Mouse (Mus musculus) liver, postnatal 0 days (tissue): Measurements from ENCODE around the gene Rad54l.

Experiments used
- CTCF ChIP-seq: sonication (generic); IDR thresholded peaks from 2 replicates; pipeline ENCODE4 v1.5.1; 2016; ENCODE audit warnings: antibody characterized with exemption, low read depth
- EP300 ChIP-seq: IDR thresholded peaks from 2 replicates; pipeline ENCODE4 v1.6.1; 2016; ENCODE audit warnings: antibody characterized with exemption, low read depth, mild to moderate bottlenecking

GRCm38 (mm10) chr4:116164759-116165554, 41.5 kb upstream of the Rad54l start:
- TF ChIP-seq CTCF, result no peak
- TF ChIP-seq EP300, result no peak
